Mouse (Mus musculus) kidney, adult 2 months (tissue): ENCODE results near the gene Lrrc75a. TPM values are rescaled to one million over a fixed set of nuclear protein-coding genes. Genes with fewer than 3 reads are reported as not detected.

Experiments
- DNase-seq: peaks from one replicate; pipeline ENCODE4 v3.0.0; 2021
- H3K27ac ChIP-seq: fragments of 200-500 bp; 2 replicates; pipeline ENCODE4 v1.5.1; 2012; ENCODE audit warnings: low read depth, low read length, control low read depth, inconsistent platforms; ENCODE audit not compliant: insufficient read depth
- H3K27me3 ChIP-seq: fragments of 200-500 bp; replicated peaks from 2 replicates; pipeline ENCODE4 v1.6.1; 2012; ENCODE audit warnings: mild to moderate bottlenecking, moderate library complexity, low read length, inconsistent platforms; ENCODE audit not compliant: control insufficient read depth, insufficient read depth
- H3K36me3 ChIP-seq: fragments of 200-500 bp; 2 replicates; pipeline ENCODE4 v1.6.1; 2012; ENCODE audit warnings: mild to moderate bottlenecking, moderate library complexity, low read length, inconsistent platforms; ENCODE audit not compliant: control insufficient read depth, insufficient read depth
- H3K4me1 ChIP-seq: fragments of 200-500 bp; 2 replicates; pipeline ENCODE4 v1.6.1; 2011; ENCODE audit warnings: low read length; ENCODE audit not compliant: control insufficient read depth, insufficient read depth
- H3K4me3 ChIP-seq: fragments of 200-500 bp; 2 replicates; pipeline ENCODE4 v1.5.1; 2011; ENCODE audit warnings: mild to moderate bottlenecking, low read depth, low read length, control low read depth; ENCODE audit not compliant: insufficient read depth
- CTCF ChIP-seq: fragments of 200-500 bp; conservative IDR thresholded peaks from 2 replicates; pipeline ENCODE4 v1.5.1; 2011; ENCODE audit warnings: low read depth, mild to moderate bottlenecking, control low read depth, low read length, moderate library complexity, mixed read lengths; ENCODE audit not compliant: insufficient read depth, insufficient read length
- POLR2A ChIP-seq: fragments of 200-500 bp; IDR thresholded peaks from one replicate; pipeline ENCODE4 v1.6.1; 2011; ENCODE audit warnings: low read depth, low read length, control low read depth
- WGBS: fragments of 180-500 bp; shearing (Covaris S2); methylation state at CpG from one replicate; pipeline ENCODE4 v1.1.7; 2018; 5-methylcytosine and 5-hydroxymethylcytosine counted together
- polyA plus RNA-seq: library from polyadenylated mRNA; depleted of rRNA; stranded (reverse); fragments of >200 nt; gene quantifications from 2 replicates; pipeline ENCODE4 v1.2.3, GENCODE M21; 2012

Gene Lrrc75a
- polyA plus RNA-seq, 1 experiment = 8.0 TPM

- Histone ChIP-seq H3K27me3 (no peaks in the 10 kb centered on the region), H3K4me1 (peaks cover 3% of the 10 kb centered on the region; the same call in 1 of the 2 replicates), H3K4me3 (no peak overlapping the region), H3K27ac (no peak overlapping the region), H3K36me3 (peaks cover 5% of the 10 kb centered on the region)
- TF ChIP-seq POLR2A = no peak
- no peak for TF ChIP-seq CTCF
- 69% methylated on average over 10 of the region's 10 CpGs for WGBS
- DNase-seq = no peak
Observed at GRCm38 (mm10) chr11:62607170-62607951, 41.0 kb downstream of the Lrrc75a start.

- 64% methylated on average over 10 of the region's 10 CpGs for WGBS
- Histone ChIP-seq H3K4me3 (no peak overlapping the region), H3K27me3 (no peaks in the 10 kb centered on the region), H3K36me3 (peaks cover 5% of the 10 kb centered on the region), H3K4me1 (peaks cover 6% of the 10 kb centered on the region; the same call in 1 of the 2 replicates), H3K27ac (no peak overlapping the region)
- no peak for DNase-seq
- no peak for TF ChIP-seq CTCF
Observed at GRCm38 (mm10) chr11:62606299-62607169, 41.8 kb downstream of the Lrrc75a start.

GRCm38 (mm10) chr11:62605619-62606298 lies 42.6 kb downstream of the Lrrc75a start:
- 71% methylated on average over 10 of the region's 10 CpGs for WGBS
- Histone ChIP-seq H3K27ac (no peak overlapping the region), H3K4me1 (peaks cover 6% of the 10 kb centered on the region; the same call in 1 of the 2 replicates), H3K36me3 (peaks cover 5% of the 10 kb centered on the region), H3K27me3 (no peaks in the 10 kb centered on the region), H3K4me3 (no peak overlapping the region)
- TF ChIP-seq CTCF = no peak
- no peak for TF ChIP-seq POLR2A
- DNase-seq = no peak

- Histone ChIP-seq H3K27ac (no peak overlapping the region), H3K36me3 (peaks cover 5% of the 10 kb centered on the region)
- DNase-seq = no peak
Observed at GRCm38 (mm10) chr11:62604886-62605618, 43.3 kb downstream of the Lrrc75a start.

GRCm38 (mm10) chr11:62604123-62604706 lies 44.1 kb downstream of the Lrrc75a start:
- H3K4me3 ChIP-seq = no peak overlapping the region
- H3K4me1 ChIP-seq = peaks cover 6% of the 10 kb centered on the region; the same call in 1 of the 2 replicates
- H3K27me3 ChIP-seq = no peaks in the 10 kb centered on the region
- no peak for DNase-seq
- H3K27ac ChIP-seq = no peak overlapping the region
- H3K36me3 ChIP-seq = peaks cover 5% of the 10 kb centered on the region
- WGBS = 47% methylated on average over 5 of the region's 5 CpGs
- no peak for TF ChIP-seq POLR2A
- no peak for TF ChIP-seq CTCF

More at GRCm38 (mm10) chr11:62604886-62605618, 43.3 kb downstream of the Lrrc75a start:
- 51% methylated on average over 3 of the region's 3 CpGs for WGBS
- H3K4me1 ChIP-seq = peaks cover 6% of the 10 kb centered on the region; the same call in 1 of the 2 replicates
- H3K4me3 ChIP-seq = no peak overlapping the region
- TF ChIP-seq CTCF (no peak), POLR2A (no peak)
- no peaks in the 10 kb centered on the region for H3K27me3 ChIP-seq
